Mouse (Mus musculus): Measurements from ENCODE around the gene Capn9.

DNA sequence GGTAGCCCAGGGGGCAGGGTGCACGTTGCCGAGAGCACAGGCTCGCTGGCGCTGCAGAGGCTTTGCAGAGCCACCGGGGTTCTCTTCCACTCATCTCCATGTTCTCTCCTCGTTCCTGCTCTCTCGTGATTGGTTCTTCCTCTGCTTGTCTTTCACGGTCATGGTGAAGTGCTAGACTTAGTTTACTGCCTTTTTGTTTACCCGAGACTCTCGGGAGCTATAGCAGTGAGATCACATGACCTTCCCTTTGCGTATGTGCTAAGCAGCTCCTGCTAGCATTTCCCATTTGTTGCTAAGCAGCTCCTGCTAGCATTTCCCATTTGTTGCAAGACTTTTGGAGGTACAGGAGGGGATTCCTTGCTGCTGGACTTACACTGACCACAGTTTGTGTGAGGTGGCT, 28.6 kb upstream of the Capn9 start:
- TF ChIP-seq CTCF (IDR thresholded peaks at IDR 0.05; ENCODE audit: borderline replicate concordance, extremely low read depth, insufficient read depth, insufficient read length) (no peak), POLR2A (IDR thresholded peaks at IDR 0.05; ENCODE audit: borderline replicate concordance, extremely low read depth, insufficient read depth, insufficient read length, poor library complexity, severe bottlenecking) (no peak)

All from brain, embryonic 14.5 days (tissue).